Mouse (Mus musculus) cortical plate, adult 2 months (tissue): ENCODE data around the gene Irf2bp2.

Source experiments
- CTCF ChIP-seq: fragments of 200-500 bp; IDR thresholded peaks from 2 replicates; pipeline ENCODE4 v1.5.1; 2011; ENCODE audit warnings: mild to moderate bottlenecking, control low read depth, low read length; ENCODE audit not compliant: insufficient read depth; ENCODE audit errors: extremely low read depth
- POLR2A ChIP-seq: fragments of 200-500 bp; IDR thresholded peaks from 2 replicates; pipeline ENCODE4 v1.6.1; 2011; ENCODE audit warnings: mild to moderate bottlenecking, low read length, control low read depth; ENCODE audit not compliant: insufficient read depth; ENCODE audit errors: extremely low read depth

- TF ChIP-seq POLR2A: no peak
- TF ChIP-seq CTCF: no peak
Measured at GRCm38 (mm10) chr8:126639161-126639560, 45.4 kb upstream of the Irf2bp2 start.
